Mouse (Mus musculus) urinary bladder, postnatal 14 days (tissue): Measurements from ENCODE around the gene Sprr2b.
"Not testable (repeated sequence)": the region's sequence is repeated elsewhere in the genome, so short reads cannot be mapped to it uniquely, and the experiment has no call there.

ENCODE experiments used
- DNase-seq: peaks from one replicate; pipeline ENCODE4 v3.0.0; 2021; ENCODE audit warnings: low spot score

Gene Sprr2b

GRCm38 (mm10) chr3:92316320-92316719, at the start of gene Sprr2b:
Gene Sprr2b, plus strand, starts transcription at chr3:92316620.
- DNase-seq: no peak

GRCm38 (mm10) chr3:92271414-92271985, 44.9 kb upstream of the Sprr2b start:
- not testable (repeated sequence) for DNase-seq

- not testable (repeated sequence) for DNase-seq
Observed at GRCm38 (mm10) chr3:92273504-92273903, 42.9 kb upstream of the Sprr2b start.

DNA sequence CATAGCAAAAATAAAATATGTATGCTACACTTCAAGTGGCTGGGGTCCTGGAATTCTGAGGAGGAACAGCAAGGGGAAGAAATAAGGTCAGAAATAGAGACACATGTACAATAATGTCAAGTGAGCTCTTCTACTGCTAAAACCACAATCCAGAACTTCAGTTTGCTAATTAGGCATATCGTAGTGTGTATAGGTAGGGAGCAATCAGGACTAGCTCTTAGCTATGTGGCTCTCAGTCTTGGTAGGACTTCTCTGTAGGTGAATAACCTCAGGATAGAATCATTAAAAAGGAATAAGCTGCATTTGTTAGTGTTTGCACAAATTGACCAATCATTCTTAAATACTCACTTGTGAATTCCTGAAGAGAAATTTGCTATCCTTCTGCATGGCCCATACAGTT, 42.4 kb upstream of the Sprr2b start:
- DNase-seq: not testable (repeated sequence)

GRCm38 (mm10) chr3:92279663-92280062, 36.8 kb upstream of the Sprr2b start:
- DNase-seq: not testable (repeated sequence)

DNA sequence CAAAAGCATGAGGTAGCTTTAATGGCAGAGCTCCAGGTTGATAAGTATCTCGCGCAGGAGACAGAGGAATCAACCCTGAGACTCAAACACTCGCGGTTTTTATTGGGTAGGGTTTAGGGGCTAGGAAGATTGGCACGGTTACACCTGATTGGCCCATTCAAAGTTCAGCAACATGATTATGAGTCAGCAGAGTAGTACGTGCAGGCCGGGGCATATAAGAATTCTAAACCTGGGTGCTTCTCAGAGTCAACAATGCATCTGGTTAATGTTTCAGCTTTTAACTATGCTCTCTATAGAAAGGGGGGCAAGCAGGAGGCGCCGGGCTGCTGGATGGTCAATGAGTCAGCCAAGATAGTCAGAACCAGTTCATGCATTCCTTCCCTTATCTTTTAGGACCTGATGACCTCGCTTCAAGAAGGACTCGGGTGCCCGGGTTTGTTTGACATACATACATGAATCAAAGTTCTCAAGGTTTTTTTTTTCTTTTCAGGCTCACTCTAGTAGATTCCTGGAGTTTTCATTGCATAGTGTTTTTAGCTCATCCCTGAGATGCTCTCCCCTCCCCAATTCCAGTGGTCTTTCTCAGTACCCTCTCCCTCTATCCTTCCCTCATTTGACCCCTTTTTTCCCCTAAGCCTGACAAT, 35.3 kb upstream of the Sprr2b start:
- DNase-seq: not testable (repeated sequence)

GRCm38 (mm10) chr3:92285101-92285500, 31.3 kb upstream of the Sprr2b start, which contains the start of gene Sprr2a3:
Gene Sprr2a3, plus strand, starts transcription at chr3:92285417.
- DNase-seq: not testable (repeated sequence)

DNA sequence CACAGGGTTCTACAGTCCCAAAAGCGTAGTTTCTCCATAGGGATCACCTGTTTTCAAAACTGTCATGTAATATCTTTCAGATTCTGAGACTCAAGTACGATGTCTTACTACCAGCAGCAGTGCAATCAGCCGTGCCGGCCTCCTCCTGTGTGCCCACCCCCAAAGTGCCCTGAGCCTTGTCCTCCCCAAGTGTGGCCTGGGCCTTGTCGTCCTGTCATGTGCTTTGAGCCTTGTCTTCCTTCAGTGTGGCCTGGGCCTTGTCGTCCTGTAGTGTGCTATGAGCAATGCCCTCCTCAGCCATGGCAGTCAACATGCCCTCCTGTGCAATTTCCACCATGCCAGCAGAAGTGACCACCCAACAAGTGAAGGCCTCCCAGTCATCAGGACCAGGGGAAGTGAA, 27.9 kb upstream of the Sprr2b start:
- DNase-seq: not testable (repeated sequence)

- no peak for DNase-seq
Observed at GRCm38 (mm10) chr3:92307406-92307805, 9.0 kb upstream of the Sprr2b start.

GRCm38 (mm10) chr3:92317384-92317783, 964 bp downstream of the Sprr2b start:
- DNase-seq: no peak

- DNase-seq: no peak
Observed at GRCm38 (mm10) chr3:92336278-92336677, 19.9 kb downstream of the Sprr2b start.

- no peak for DNase-seq
Observed at GRCm38 (mm10) chr3:92338840-92339239, 22.4 kb downstream of the Sprr2b start, which contains the start of gene Sprr2d. Gene Sprr2d, plus strand, starts transcription at chr3:92339140.

DNA sequence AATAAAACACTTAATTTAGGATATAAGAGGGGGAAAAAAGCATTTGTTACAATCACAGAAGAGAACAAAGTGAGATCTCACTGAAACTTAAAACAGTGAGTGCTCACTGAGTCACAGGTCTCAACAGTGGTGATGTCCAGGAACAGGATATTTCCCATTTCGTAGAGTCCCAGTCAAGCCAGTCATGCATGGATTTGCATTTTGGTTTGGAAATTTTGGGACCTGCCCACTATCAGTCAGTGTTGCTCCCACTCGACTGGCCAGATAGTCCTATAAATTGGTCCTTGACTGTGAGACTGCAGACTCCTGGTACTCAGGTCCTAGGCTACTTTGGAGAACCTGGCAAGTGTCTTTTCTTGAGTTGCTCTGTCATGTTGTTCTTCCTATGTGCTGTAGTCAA, 35.4 kb downstream of the Sprr2b start, which contains the start of gene Sprr2e:
Sprr2e (plus strand) TSS at position 301 of the 400 bp plus-strand sequence.
- no peak for DNase-seq

- no peak for DNase-seq
Observed at GRCm38 (mm10) chr3:92361619-92362018, 45.2 kb downstream of the Sprr2b start.

- DNase-seq: no peak
Observed at GRCm38 (mm10) chr3:92364887-92365286, 48.5 kb downstream of the Sprr2b start, which contains the start of gene Sprr2f. Gene Sprr2f, plus strand, starts transcription at chr3:92365187.
